Mouse (Mus musculus): ENCODE results near the gene Olfr314. TPM values are rescaled to one million over a fixed set of nuclear protein-coding genes. Genes with fewer than 3 reads are reported as not detected.
"Not testable (repeated sequence)": the region's sequence is repeated elsewhere in the genome, so short reads cannot be mapped to it uniquely, and the experiment has no call there.

Gene Olfr314
- not detected in 2 replicates for polyA plus RNA-seq (2015; fragmentation: Nextera tagmentation; extraction: Ambion mirVana)

GRCm38 (mm10) chr11:58782480-58783089, at the start of gene Olfr314:
Gene Olfr314, plus strand, starts transcription at chr11:58782952.
- WGBS, result 71% methylated on average over 6 of the region's 6 CpGs
- no peaks in the 10 kb centered on the region for H3K9me3 ChIP-seq (replicated peaks)
- no peak within 1 kb of the TSS for H3K4me3 ChIP-seq (replicated peaks)
- H3K4me2 ChIP-seq, result no peak within 1 kb of the TSS
- no peaks in the 10 kb centered on the region for H3K36me3 ChIP-seq
- H3K4me1 ChIP-seq, result no peaks in the 10 kb centered on the region
- H3K9ac ChIP-seq, result no peak within 1 kb of the TSS
- no peaks in the 10 kb centered on the region for H3K27me3 ChIP-seq
- ATAC-seq (replicated peaks; ENCODE audit: low FRiP score), result no peak
- no peak within 1 kb of the TSS for H3K27ac ChIP-seq

- 61% methylated on average over 3 of the region's 3 CpGs for WGBS
- no peaks in the 10 kb centered on the region for H3K27me3 ChIP-seq
Measured at GRCm38 (mm10) chr11:58733372-58733771, 49.4 kb upstream of the Olfr314 start.

GRCm38 (mm10) chr11:58738792-58739262, 43.9 kb upstream of the Olfr314 start, which contains the start of gene Olfr317:
Gene Olfr317, minus strand, starts transcription at chr11:58739212.
- WGBS, result 77% methylated on average over 4 of the region's 4 CpGs
- Histone ChIP-seq H3K36me3 (no peaks in the 10 kb centered on the region), H3K4me2 (no peak within 1 kb of the TSS), H3K9ac (no peak within 1 kb of the TSS), H3K27ac (no peak within 1 kb of the TSS), H3K4me3 (replicated peaks) (no peak within 1 kb of the TSS), H3K4me1 (no peaks in the 10 kb centered on the region), H3K9me3 (replicated peaks) (no peaks in the 10 kb centered on the region), H3K27me3 (no peaks in the 10 kb centered on the region)
- ATAC-seq (replicated peaks; ENCODE audit: low FRiP score), result no peak

More at GRCm38 (mm10) chr11:58733372-58733771, 49.4 kb upstream of the Olfr314 start:
- H3K36me3 ChIP-seq, result no peaks in the 10 kb centered on the region
- no peaks in the 10 kb centered on the region for H3K9me3 ChIP-seq (replicated peaks)
- ATAC-seq (replicated peaks; ENCODE audit: low FRiP score), result no peak
- H3K4me3 ChIP-seq (replicated peaks), result no peak overlapping the region
- no peak overlapping the region for H3K4me2 ChIP-seq
- no peak overlapping the region for H3K27ac ChIP-seq
- no peak overlapping the region for H3K9ac ChIP-seq
- H3K4me1 ChIP-seq, result no peaks in the 10 kb centered on the region

- 77% methylated on average over 18 of the region's 18 CpGs for WGBS
- H3K27ac ChIP-seq; H3K9me3 ChIP-seq (replicated peaks); H3K4me2 ChIP-seq; H3K9ac ChIP-seq; H3K4me1 ChIP-seq; ATAC-seq (replicated peaks; ENCODE audit: low FRiP score); H3K4me3 ChIP-seq (replicated peaks); H3K36me3 ChIP-seq; H3K27me3 ChIP-seq: not testable (repeated sequence)
Measured at GRCm38 (mm10) chr11:58751096-58751495, 31.7 kb upstream of the Olfr314 start.

GRCm38 (mm10) chr11:58752434-58752833, 30.3 kb upstream of the Olfr314 start, which contains the start of gene Olfr316:
Gene Olfr316, plus strand, starts transcription at chr11:58752734.
- H3K27ac ChIP-seq, result no peak within 1 kb of the TSS
- H3K27me3 ChIP-seq, result no peaks in the 10 kb centered on the region
- H3K9me3 ChIP-seq (replicated peaks), result no peaks in the 10 kb centered on the region
- no peak within 1 kb of the TSS for H3K4me3 ChIP-seq (replicated peaks)
- H3K4me2 ChIP-seq, result no peak within 1 kb of the TSS
- no peak for ATAC-seq (replicated peaks; ENCODE audit: low FRiP score)
- no peaks in the 10 kb centered on the region for H3K36me3 ChIP-seq
- H3K9ac ChIP-seq, result no peak within 1 kb of the TSS
- H3K4me1 ChIP-seq, result no peaks in the 10 kb centered on the region
- WGBS, result 88% methylated on average over 2 of the region's 2 CpGs

- Histone ChIP-seq H3K4me3 (replicated peaks) (no peak within 1 kb of the TSS), H3K36me3 (no peaks in the 10 kb centered on the region), H3K9me3 (replicated peaks) (no peaks in the 10 kb centered on the region), H3K27ac (no peak within 1 kb of the TSS), H3K27me3 (no peaks in the 10 kb centered on the region), H3K9ac (no peak within 1 kb of the TSS), H3K4me1 (no peaks in the 10 kb centered on the region), H3K4me2 (no peak within 1 kb of the TSS)
- ATAC-seq (replicated peaks; ENCODE audit: low FRiP score), result no peak
Measured at GRCm38 (mm10) chr11:58772888-58773287, 9.9 kb upstream of the Olfr314 start, which contains the start of gene Olfr315. Gene Olfr315, plus strand, starts transcription at chr11:58773188.

- ATAC-seq (replicated peaks; ENCODE audit: low FRiP score), result no peak
- H3K4me3 ChIP-seq (replicated peaks), result no peak overlapping the region
- H3K4me2 ChIP-seq, result no peak overlapping the region
- H3K36me3 ChIP-seq, result no peaks in the 10 kb centered on the region
- no peaks in the 10 kb centered on the region for H3K4me1 ChIP-seq
- H3K9ac ChIP-seq, result no peak overlapping the region
- H3K27ac ChIP-seq, result no peak overlapping the region
- no peaks in the 10 kb centered on the region for H3K9me3 ChIP-seq (replicated peaks)
- no peaks in the 10 kb centered on the region for H3K27me3 ChIP-seq
- WGBS, result 82% methylated on average over 2 of the region's 2 CpGs
Measured at GRCm38 (mm10) chr11:58784182-58784581, 1.4 kb downstream of the Olfr314 start.

GRCm38 (mm10) chr11:58787651-58788050, 4.9 kb downstream of the Olfr314 start:
- H3K27me3 ChIP-seq, result no peaks in the 10 kb centered on the region
- H3K27ac ChIP-seq, result no peak overlapping the region
- no peaks in the 10 kb centered on the region for H3K9me3 ChIP-seq (replicated peaks)
- H3K4me2 ChIP-seq, result no peak overlapping the region
- no peak overlapping the region for H3K9ac ChIP-seq
- no peaks in the 10 kb centered on the region for H3K36me3 ChIP-seq
- WGBS, result 91% methylated on average over 10 of the region's 10 CpGs
- H3K4me1 ChIP-seq, result no peaks in the 10 kb centered on the region
- ATAC-seq (replicated peaks; ENCODE audit: low FRiP score), result no peak
- H3K4me3 ChIP-seq (replicated peaks), result no peak overlapping the region

- 74% methylated on average over 8 of the region's 8 CpGs for WGBS
- Histone ChIP-seq H3K27me3 (no peaks in the 10 kb centered on the region), H3K9ac (no peak overlapping the region), H3K9me3 (replicated peaks) (no peaks in the 10 kb centered on the region), H3K36me3 (no peaks in the 10 kb centered on the region), H3K27ac (no peak overlapping the region), H3K4me2 (no peak overlapping the region), H3K4me3 (replicated peaks) (no peak overlapping the region), H3K4me1 (no peaks in the 10 kb centered on the region)
- ATAC-seq (replicated peaks; ENCODE audit: low FRiP score), result no peak
Measured at GRCm38 (mm10) chr11:58788346-58788745, 5.6 kb downstream of the Olfr314 start.

GRCm38 (mm10) chr11:58789532-58789931, 6.8 kb downstream of the Olfr314 start:
- no peaks in the 10 kb centered on the region for H3K9me3 ChIP-seq (replicated peaks)
- 36% methylated on average over 3 of the region's 3 CpGs for WGBS
- H3K27ac ChIP-seq, result no peak overlapping the region
- no peak for ATAC-seq (replicated peaks; ENCODE audit: low FRiP score)
- H3K4me1 ChIP-seq, result no peaks in the 10 kb centered on the region
- H3K9ac ChIP-seq, result no peak overlapping the region
- H3K36me3 ChIP-seq, result no peaks in the 10 kb centered on the region
- H3K4me3 ChIP-seq (replicated peaks), result no peak overlapping the region
- H3K27me3 ChIP-seq, result no peaks in the 10 kb centered on the region
- H3K4me2 ChIP-seq, result no peak overlapping the region

- Histone ChIP-seq H3K9me3 (replicated peaks) (no peaks in the 10 kb centered on the region), H3K27ac (no peak overlapping the region), H3K27me3 (no peaks in the 10 kb centered on the region), H3K4me2 (no peak overlapping the region), H3K4me1 (no peaks in the 10 kb centered on the region), H3K36me3 (no peaks in the 10 kb centered on the region), H3K9ac (no peak overlapping the region), H3K4me3 (replicated peaks) (no peak overlapping the region)
- 44% methylated on average over 2 of the region's 2 CpGs for WGBS
- ATAC-seq (replicated peaks; ENCODE audit: low FRiP score), result no peak
Measured at GRCm38 (mm10) chr11:58790053-58790452, 7.3 kb downstream of the Olfr314 start.

- Histone ChIP-seq H3K9ac (no peak overlapping the region), H3K9me3 (replicated peaks) (no peaks in the 10 kb centered on the region), H3K4me3 (replicated peaks) (no peak overlapping the region), H3K4me1 (no peaks in the 10 kb centered on the region), H3K27me3 (no peaks in the 10 kb centered on the region), H3K27ac (no peak overlapping the region), H3K4me2 (no peak overlapping the region), H3K36me3 (no peaks in the 10 kb centered on the region)
- WGBS, result 72% methylated on average over 6 of the region's 6 CpGs
- no peak for ATAC-seq (replicated peaks; ENCODE audit: low FRiP score)
Measured at GRCm38 (mm10) chr11:58790646-58791045, 7.9 kb downstream of the Olfr314 start.

- 89% methylated on average over 2 of the region's 2 CpGs for WGBS
- Histone ChIP-seq H3K4me2 (no peak overlapping the region), H3K9ac (no peak overlapping the region), H3K27me3 (no peaks in the 10 kb centered on the region), H3K36me3 (no peaks in the 10 kb centered on the region), H3K27ac (no peak overlapping the region), H3K9me3 (replicated peaks) (no peaks in the 10 kb centered on the region), H3K4me1 (no peaks in the 10 kb centered on the region), H3K4me3 (replicated peaks) (no peak overlapping the region)
- ATAC-seq (replicated peaks; ENCODE audit: low FRiP score), result no peak
Measured at GRCm38 (mm10) chr11:58795856-58796255, 13.1 kb downstream of the Olfr314 start.

All from kidney, embryonic 15.5 days (tissue).